Mouse (Mus musculus) intestine, embryonic 15.5 days (tissue): ENCODE measurements around the gene Rfx2. TPM values are rescaled to one million over a fixed set of nuclear protein-coding genes. Genes with fewer than 3 reads are reported as not detected.

Source experiments
- ATAC-seq: fragments of 200-750 bp; cut with Nextera tagmentation; 2 replicates; pipeline ENCODE4 v1.8.0; 2017; ENCODE audit warnings: moderate TSS enrichment, moderate library complexity
- H3K27ac ChIP-seq: fragments of 300-500 bp; sonication (generic); 2 replicates; pipeline ENCODE4 v1.5.1; 2015; ENCODE audit warnings: mild to moderate bottlenecking, inconsistent platforms
- H3K27me3 ChIP-seq: fragments of 300-500 bp; sonication (generic); replicated peaks from 2 replicates; pipeline ENCODE4 v1.6.1; 2015; ENCODE audit warnings: inconsistent platforms
- H3K36me3 ChIP-seq: fragments of 300-500 bp; sonication (generic); 2 replicates; pipeline ENCODE4 v1.6.1; 2015; ENCODE audit warnings: inconsistent platforms
- H3K4me1 ChIP-seq: fragments of 300-500 bp; sonication (generic); replicated peaks from 2 replicates; pipeline ENCODE4 v1.6.1; 2015; ENCODE audit warnings: inconsistent platforms
- H3K4me2 ChIP-seq: fragments of 300-500 bp; sonication (generic); replicated peaks from 2 replicates; pipeline ENCODE4 v1.6.1; 2015; ENCODE audit warnings: mild to moderate bottlenecking, inconsistent platforms
- H3K4me3 ChIP-seq: fragments of 300-500 bp; sonication (generic); replicated peaks from 2 replicates; pipeline ENCODE4 v1.5.1; 2015; ENCODE audit warnings: inconsistent platforms
- H3K9ac ChIP-seq: fragments of 300-500 bp; sonication (generic); 2 replicates; pipeline ENCODE4 v1.6.1; 2015; ENCODE audit warnings: inconsistent platforms
- H3K9me3 ChIP-seq: fragments of 300-500 bp; sonication (generic); 2 replicates; pipeline ENCODE4 v1.6.1; 2016; ENCODE audit warnings: inconsistent platforms
- WGBS: fragments of 180-500 bp; shearing (Covaris S2); methylation state at CpG from one replicate; pipeline ENCODE4 v1.1.7; 2015; 5-methylcytosine and 5-hydroxymethylcytosine counted together
- polyA plus RNA-seq: library from polyadenylated mRNA; unstranded; fragments of >200 nt; fragmentation: Nextera tagmentation; extraction: Ambion mirVana; gene quantifications from 2 replicates; pipeline ENCODE4 v1.2.1, GENCODE M21; 2015

The Rfx2 gene
- polyA plus RNA-seq, 1 experiment from 2014 or later = 3.1 TPM

DNA sequence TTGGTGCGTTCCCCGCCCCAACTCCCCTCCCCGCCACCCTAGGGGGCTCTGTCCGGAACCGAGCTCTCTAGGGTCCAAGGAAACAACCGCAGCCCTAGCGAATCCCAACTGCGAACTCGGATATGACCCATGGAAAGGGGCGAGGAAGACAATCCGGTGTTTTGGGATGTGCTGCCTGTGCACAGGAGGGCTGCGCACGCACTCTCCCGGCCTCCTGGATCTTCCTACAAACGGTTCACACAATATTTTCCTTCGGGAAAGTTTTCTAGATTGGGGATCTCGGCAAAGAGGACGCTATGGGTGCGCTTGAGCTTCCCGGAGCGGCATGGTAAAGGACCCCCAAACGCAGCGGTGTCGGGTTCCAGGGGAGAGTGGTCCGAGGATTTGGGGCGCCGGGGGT is 1.0 kb downstream of the Rfx2 start:
- no peaks in the 10 kb centered on the region for H3K9me3 ChIP-seq
- no peak overlapping the region for H3K27ac ChIP-seq
- peak overlapping the region; percentile 93 for H3K4me2 ChIP-seq
- H3K4me3 ChIP-seq = peak overlapping the region; percentile 57
- ATAC-seq = no peak
- H3K27me3 ChIP-seq = no peaks in the 10 kb centered on the region
- H3K36me3 ChIP-seq = no peaks in the 10 kb centered on the region
- WGBS = 2% methylated on average over 27 of the region's 27 CpGs
- H3K9ac ChIP-seq = peak overlapping the region; percentile 47
- H3K4me1 ChIP-seq = 0 out of 2 replicates have a peak, but pooled peaks cover 13% of the 10 kb centered on the region

DNA sequence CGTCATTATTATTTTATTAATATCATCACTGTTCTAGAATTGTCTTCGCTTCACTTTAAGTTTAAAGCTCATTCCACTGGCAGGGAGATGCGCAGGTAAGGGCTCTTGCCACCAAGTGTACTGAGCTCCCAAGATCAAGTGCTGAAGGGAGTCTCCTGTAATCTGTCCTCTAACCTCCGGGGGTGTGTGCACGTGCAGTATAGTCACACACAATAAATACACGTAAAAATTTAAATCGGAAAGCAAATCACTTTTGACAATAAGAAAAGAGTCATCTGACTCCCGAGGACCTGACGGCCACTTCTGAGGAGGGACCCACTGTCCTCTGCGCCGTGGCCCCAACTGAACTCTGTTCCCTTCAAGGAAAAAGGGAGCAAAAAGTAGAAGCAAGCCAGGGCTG is 1.6 kb downstream of the Rfx2 start:
- 36% methylated on average over 11 of the region's 11 CpGs for WGBS
- Histone ChIP-seq H3K36me3 (no peaks in the 10 kb centered on the region), H3K27ac (no peak overlapping the region), H3K4me2 (peak overlapping the region; percentile 93), H3K4me1 (0 out of 2 replicates have a peak, but pooled peaks cover 13% of the 10 kb centered on the region), H3K4me3 (peak overlapping the region; percentile 57), H3K9me3 (no peaks in the 10 kb centered on the region), H3K27me3 (no peaks in the 10 kb centered on the region), H3K9ac (no peak overlapping the region)
- no peak for ATAC-seq

- H3K4me3 ChIP-seq = no peak overlapping the region
- H3K9me3 ChIP-seq = no peaks in the 10 kb centered on the region
- WGBS = 75% methylated on average over 2 of the region's 2 CpGs
- 0 out of 2 replicates have a peak, but pooled peaks cover 15% of the 10 kb centered on the region for H3K4me1 ChIP-seq
- H3K27ac ChIP-seq = no peak overlapping the region
- H3K4me2 ChIP-seq = no peak overlapping the region
- H3K9ac ChIP-seq = no peak overlapping the region
- H3K27me3 ChIP-seq = no peaks in the 10 kb centered on the region
- ATAC-seq = peak; percentile 24; the same call in 1 of the 2 replicates
- H3K36me3 ChIP-seq = no peaks in the 10 kb centered on the region
Measured at GRCm38 (mm10) chr17:56826718-56827117, 4.1 kb downstream of the Rfx2 start.

- Histone ChIP-seq H3K9me3 (no peaks in the 10 kb centered on the region), H3K36me3 (no peaks in the 10 kb centered on the region), H3K4me1 (0 out of 2 replicates have a peak, but pooled peaks cover 2% of the 10 kb centered on the region), H3K9ac (no peak overlapping the region), H3K27ac (no peak overlapping the region), H3K4me2 (no peak overlapping the region), H3K4me3 (no peak overlapping the region), H3K27me3 (no peaks in the 10 kb centered on the region)
- WGBS = 58% methylated on average over 2 of the region's 2 CpGs
- no peak for ATAC-seq
Measured at GRCm38 (mm10) chr17:56823352-56823751, 7.5 kb downstream of the Rfx2 start.

- H3K27ac ChIP-seq = no peak overlapping the region
- ATAC-seq = no peak
Measured at GRCm38 (mm10) chr17:56822380-56822779, 8.4 kb downstream of the Rfx2 start.

GRCm38 (mm10) chr17:56819694-56820111 is 11.1 kb downstream of the Rfx2 start:
- H3K9me3 ChIP-seq = no peaks in the 10 kb centered on the region
- H3K4me3 ChIP-seq = no peak overlapping the region
- no peak overlapping the region for H3K9ac ChIP-seq
- H3K36me3 ChIP-seq = no peaks in the 10 kb centered on the region
- WGBS = 60% methylated on average over 8 of the region's 8 CpGs
- no peak overlapping the region for H3K27ac ChIP-seq
- no peak overlapping the region for H3K4me2 ChIP-seq
- peak; percentile 28; the same call in 1 of the 2 replicates for ATAC-seq
- H3K27me3 ChIP-seq = no peaks in the 10 kb centered on the region
- H3K4me1 ChIP-seq = peaks cover 3% of the 10 kb centered on the region; the same call in 1 of the 2 replicates

More at GRCm38 (mm10) chr17:56822380-56822779, 8.4 kb downstream of the Rfx2 start:
- no peaks in the 10 kb centered on the region for H3K27me3 ChIP-seq
- H3K4me1 ChIP-seq = 0 out of 2 replicates have a peak, but pooled peaks cover 2% of the 10 kb centered on the region
- H3K36me3 ChIP-seq = no peaks in the 10 kb centered on the region
- H3K4me2 ChIP-seq = no peak overlapping the region
- no peaks in the 10 kb centered on the region for H3K9me3 ChIP-seq
- H3K4me3 ChIP-seq = no peak overlapping the region
- H3K9ac ChIP-seq = no peak overlapping the region
- WGBS = 66% methylated on average over 2 of the region's 2 CpGs

DNA sequence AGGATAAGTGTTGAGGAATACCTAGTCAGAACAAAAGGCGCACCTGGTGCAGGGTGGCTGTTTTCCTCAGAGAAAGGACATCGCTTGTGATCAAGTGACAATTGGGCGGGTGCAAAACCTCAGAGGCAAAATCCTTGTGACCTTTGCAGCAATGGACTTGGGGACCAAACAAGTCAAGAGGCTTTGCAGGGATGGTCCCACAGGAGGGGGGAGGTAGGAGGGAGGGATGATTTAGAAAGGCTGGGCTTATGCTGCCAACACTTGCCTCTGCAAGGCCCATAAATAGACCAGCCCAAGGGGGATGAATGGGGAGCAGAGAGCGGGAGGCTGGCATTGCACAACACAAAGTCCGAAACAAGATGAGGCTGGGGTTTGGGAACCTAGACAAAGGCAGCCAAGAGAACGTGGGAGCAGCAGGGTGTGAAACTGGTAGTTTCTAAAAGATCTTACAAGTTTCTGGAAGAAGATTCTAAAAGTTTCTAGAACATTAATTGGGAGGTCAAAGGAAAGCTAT is 11.7 kb downstream of the Rfx2 start:
- Histone ChIP-seq H3K9me3 (no peaks in the 10 kb centered on the region), H3K9ac (no peak overlapping the region), H3K27ac (no peak overlapping the region), H3K4me3 (no peak overlapping the region), H3K27me3 (no peaks in the 10 kb centered on the region), H3K36me3 (no peaks in the 10 kb centered on the region), H3K4me1 (peaks cover 4% of the 10 kb centered on the region; the same call in 1 of the 2 replicates), H3K4me2 (no peak overlapping the region)
- WGBS = 71% methylated on average over 6 of the region's 6 CpGs
- ATAC-seq = no peak

DNA sequence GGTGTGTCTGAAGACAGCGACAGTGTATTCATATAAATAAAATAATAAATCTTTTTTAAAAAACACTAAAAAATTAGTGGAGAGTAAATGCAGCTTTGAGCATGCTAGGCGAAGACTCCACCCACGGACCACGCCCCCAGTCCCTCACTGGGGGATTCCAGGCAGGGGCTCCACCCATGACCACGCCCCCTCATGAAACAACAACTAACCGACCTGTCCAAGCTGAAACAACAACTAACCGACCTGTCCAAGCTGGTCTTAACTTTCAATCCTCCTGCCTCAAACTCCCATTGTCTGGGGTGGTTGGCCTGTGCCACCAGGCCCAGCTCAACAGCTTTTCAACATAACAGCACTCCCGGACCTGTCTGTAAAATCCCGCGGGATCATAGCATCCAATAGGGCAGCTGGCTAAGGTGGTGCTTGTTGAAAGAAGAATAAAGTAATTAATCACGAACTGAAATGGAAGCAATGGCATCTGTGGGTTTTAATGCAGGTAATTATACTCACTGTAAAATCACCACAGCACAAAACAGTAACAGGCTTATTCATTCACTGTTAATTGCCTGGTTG is 12.7 kb downstream of the Rfx2 start:
- Histone ChIP-seq H3K9ac (no peak overlapping the region), H3K4me2 (no peak overlapping the region), H3K4me3 (no peak overlapping the region), H3K4me1 (peaks cover 7% of the 10 kb centered on the region; the same call in 1 of the 2 replicates), H3K9me3 (no peaks in the 10 kb centered on the region), H3K27ac (no peak overlapping the region), H3K27me3 (no peaks in the 10 kb centered on the region), H3K36me3 (no peaks in the 10 kb centered on the region)
- no peak for ATAC-seq
- 38% methylated on average over 11 of the region's 11 CpGs for WGBS

- no peak overlapping the region for H3K9ac ChIP-seq
Measured at GRCm38 (mm10) chr17:56815057-56815345, 15.8 kb downstream of the Rfx2 start.

DNA sequence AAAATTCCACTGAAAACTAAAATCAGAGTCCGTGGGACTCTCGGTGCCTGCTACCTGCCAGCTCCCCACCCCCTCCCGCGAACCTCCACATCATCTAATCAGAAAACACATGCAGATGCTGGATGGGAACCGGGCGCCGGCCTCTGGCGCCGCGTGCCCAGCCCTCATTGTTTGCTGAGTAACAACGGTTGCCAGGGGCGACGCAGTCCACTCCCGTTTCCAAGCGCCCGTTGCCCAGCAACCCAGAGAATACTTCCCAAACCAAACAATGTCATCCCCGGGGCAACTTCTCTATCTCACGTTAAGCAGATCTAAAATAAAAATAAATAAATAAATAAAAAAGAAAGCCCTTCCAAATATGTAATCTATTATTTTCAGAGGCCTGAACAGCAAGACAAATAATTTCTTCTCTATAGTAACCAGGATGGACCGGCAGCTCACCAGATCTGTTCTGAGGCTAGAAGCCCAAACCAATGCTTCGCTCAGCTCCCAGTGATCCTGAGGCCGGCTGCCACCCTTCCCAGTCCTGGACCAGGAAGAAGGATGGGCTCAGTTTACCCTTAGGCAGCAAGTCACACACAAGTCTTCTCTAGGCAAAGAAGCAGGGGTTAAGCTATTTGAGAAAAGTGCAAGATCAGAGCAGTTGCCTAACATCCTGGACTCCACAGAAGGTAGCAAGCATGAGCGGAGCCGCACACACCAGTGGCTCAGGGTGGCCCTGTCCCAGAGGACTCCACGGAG is 16.3 kb downstream of the Rfx2 start:
- Histone ChIP-seq H3K36me3 (no peaks in the 10 kb centered on the region), H3K27me3 (no peaks in the 10 kb centered on the region), H3K4me1 (peaks cover 23% of the 10 kb centered on the region), H3K9me3 (no peaks in the 10 kb centered on the region), H3K4me2 (no peak overlapping the region), H3K9ac (no peak overlapping the region), H3K27ac (no peak overlapping the region; the same call in 1 of the 2 replicates), H3K4me3 (no peak overlapping the region)
- ATAC-seq = peak; percentile 80
- 15% methylated on average over 24 of the region's 24 CpGs for WGBS

More at GRCm38 (mm10) chr17:56815057-56815345, 15.8 kb downstream of the Rfx2 start:
- no peak overlapping the region; the same call in 1 of the 2 replicates for H3K27ac ChIP-seq
- no peak for ATAC-seq
- H3K27me3 ChIP-seq = no peaks in the 10 kb centered on the region
- H3K36me3 ChIP-seq = no peaks in the 10 kb centered on the region
- no peak overlapping the region for H3K4me3 ChIP-seq
- H3K4me2 ChIP-seq = no peak overlapping the region
- WGBS = 67% methylated on average over 3 of the region's 3 CpGs
- H3K4me1 ChIP-seq = peaks cover 19% of the 10 kb centered on the region
- no peaks in the 10 kb centered on the region for H3K9me3 ChIP-seq

- H3K9ac ChIP-seq = no peak overlapping the region
- peak; percentile 85 for ATAC-seq
- no peaks in the 10 kb centered on the region for H3K9me3 ChIP-seq
- no peak overlapping the region for H3K4me3 ChIP-seq
- peaks cover 23% of the 10 kb centered on the region for H3K4me1 ChIP-seq
- WGBS = 2% methylated on average over 3 of the region's 3 CpGs
- no peak overlapping the region for H3K4me2 ChIP-seq
- H3K27me3 ChIP-seq = no peaks in the 10 kb centered on the region; the same call in 1 of the 2 replicates
- H3K27ac ChIP-seq = 0 out of 2 replicates have a peak overlapping the region, but pooled peaks have one; percentile 32
- no peaks in the 10 kb centered on the region for H3K36me3 ChIP-seq
Measured at GRCm38 (mm10) chr17:56810245-56810644, 20.6 kb downstream of the Rfx2 start.

DNA sequence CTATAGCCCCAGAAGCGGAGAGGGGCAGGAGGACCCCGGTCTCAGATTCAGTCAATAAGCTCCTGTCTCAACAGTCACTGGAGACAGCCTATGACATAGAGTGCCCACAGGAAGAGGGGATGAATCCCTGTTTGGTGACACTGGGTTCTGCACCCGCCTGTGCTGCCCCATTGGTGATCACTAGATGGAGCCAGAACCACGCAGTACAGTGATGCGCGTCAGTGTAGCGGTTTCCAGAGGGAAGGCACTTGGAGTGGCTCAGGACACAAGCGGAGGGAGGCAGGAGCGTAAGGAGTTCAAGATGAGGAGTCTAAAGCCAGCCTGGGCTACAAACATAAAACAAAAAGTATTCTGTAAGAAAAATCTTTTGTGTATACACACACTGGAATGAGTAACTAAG is 22.3 kb downstream of the Rfx2 start:
- H3K4me2 ChIP-seq = no peak overlapping the region
- H3K36me3 ChIP-seq = no peaks in the 10 kb centered on the region
- H3K4me1 ChIP-seq = peaks cover 21% of the 10 kb centered on the region
- WGBS = 12% methylated on average over 9 of the region's 9 CpGs
- ATAC-seq = peak; percentile 76
- no peaks in the 10 kb centered on the region for H3K9me3 ChIP-seq
- H3K4me3 ChIP-seq = no peak overlapping the region
- H3K27ac ChIP-seq = no peak overlapping the region
- no peak overlapping the region for H3K9ac ChIP-seq
- no peaks in the 10 kb centered on the region; the same call in 1 of the 2 replicates for H3K27me3 ChIP-seq
